Mouse (Mus musculus) G1E (cell line): ENCODE measurements around the gene Dpy19l3. TPM values are rescaled to one million over a fixed set of nuclear protein-coding genes. Genes with fewer than 3 reads are reported as not detected.

Experiments used
- ATAC-seq: 2 replicates; pipeline ENCODE4 v1.8.0; 2016; ENCODE audit warnings: mild to moderate bottlenecking; ENCODE audit not compliant: insufficient number of reproducible peaks, poor library complexity, low FRiP score, severe bottlenecking; ENCODE audit errors: extremely low read depth
- DNase-seq: peaks from one replicate; pipeline ENCODE4 v3.0.0; 2012; ENCODE audit warnings: low spot score
- H3K27me3 ChIP-seq: 2 replicates; pipeline ENCODE4 v1.6.1; 2012; ENCODE audit warnings: mild to moderate bottlenecking, low read length, inconsistent platforms; ENCODE audit not compliant: insufficient read depth
- H3K36me3 ChIP-seq: replicated peaks from 2 replicates; pipeline ENCODE3; 2012; ENCODE audit warnings: mild to moderate bottlenecking, inconsistent platforms
- H3K4me1 ChIP-seq: 2 replicates; pipeline ENCODE4 v1.6.1; 2012; ENCODE audit warnings: low read depth, low read length, inconsistent platforms, mixed read lengths; ENCODE audit not compliant: insufficient read depth
- H3K4me3 ChIP-seq: 2 replicates; pipeline ENCODE4 v1.5.1; 2012; ENCODE audit warnings: low read depth, mild to moderate bottlenecking, inconsistent platforms, low read length, moderate library complexity, mixed read lengths
- H3K9me3 ChIP-seq: replicated peaks from 2 replicates; pipeline ENCODE4 v1.6.1; 2012; ENCODE audit warnings: inconsistent platforms
- CTCF ChIP-seq: IDR thresholded peaks from 2 replicates; pipeline ENCODE4 v1.5.1; 2012; ENCODE audit warnings: low read depth, low read length, inconsistent platforms, mixed read lengths
- GATA1 ChIP-seq: IDR thresholded peaks from 2 replicates; pipeline ENCODE4 v1.6.1; 2012; ENCODE audit warnings: borderline replicate concordance, low read length, inconsistent platforms, mixed read lengths
- GATA2 ChIP-seq: IDR thresholded peaks from 2 replicates; pipeline ENCODE4 v1.6.1; 2012; ENCODE audit warnings: low read depth, low read length, inconsistent platforms, borderline replicate concordance
- POLR2AphosphoS5 ChIP-seq: IDR thresholded peaks from 2 replicates; pipeline ENCODE4 v1.6.1; 2012; ENCODE audit warnings: low read depth, low read length, inconsistent platforms; ENCODE audit not compliant: insufficient replicate concordance
- TAL1 ChIP-seq: conservative IDR thresholded peaks from 2 replicates; pipeline ENCODE4 v1.6.1; 2012; ENCODE audit warnings: low read depth, low read length, inconsistent platforms, mixed read lengths
- polyA plus RNA-seq: library from polyadenylated mRNA; stranded (reverse); fragments of >175 nt; gene quantifications from 2 replicates; pipeline ENCODE4 v1.2.3, GENCODE M21; 2012
- total RNA-seq, 2 experiments: library from RNA; stranded (forward) in 1 of 2; stranded (reverse) in 1 of 2; fragments of 200-1000 nt in 1 of 2; fragments of >200 nt in 1 of 2; fragmentation: Nextera tagmentation in 1 of 2; gene quantifications; 2 replicates each; pipeline ENCODE4 v1.2.3; 2014 to 2017

Dpy19l3 gene
- total and polyA plus RNA-seq, 3 experiments: 9.8 to 25.1 (median 21.2) TPM

DNA sequence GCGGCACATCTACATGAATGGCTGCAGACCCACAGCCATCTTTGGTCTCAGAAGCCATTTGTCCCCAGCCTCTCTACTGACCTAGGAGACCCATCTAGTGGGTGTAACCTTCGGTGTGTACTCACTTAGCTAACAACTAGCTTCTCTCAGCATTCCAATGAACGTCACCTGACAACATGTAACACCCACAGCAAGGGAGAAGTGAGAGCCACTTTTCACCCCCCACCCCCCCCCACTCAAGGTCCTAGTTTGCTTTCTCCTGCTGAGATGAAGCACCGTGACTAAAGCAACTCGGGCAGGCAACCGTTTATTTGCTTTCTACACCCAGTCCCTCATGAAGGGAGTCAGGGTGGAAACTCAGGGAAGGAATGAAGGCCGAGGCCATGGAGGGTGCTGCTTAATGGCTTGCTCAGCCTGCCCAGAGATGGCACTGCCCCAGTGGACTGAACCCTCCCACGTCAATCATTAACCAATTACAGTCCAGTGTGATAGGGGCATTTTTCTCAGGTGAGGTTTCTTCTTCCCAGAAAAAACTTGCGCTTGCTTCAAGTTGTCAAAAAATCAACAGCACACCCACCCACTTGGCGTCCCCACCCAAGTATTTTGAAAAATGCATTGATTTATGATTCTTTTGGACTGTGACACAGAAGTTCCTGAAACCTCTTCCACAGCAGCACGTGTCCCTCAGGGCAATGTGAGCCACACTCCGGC lies 7.4 kb downstream of the Dpy19l3 start:
- TF ChIP-seq CTCF (no peak), GATA1 (no peak), TAL1 (no peak)
- Histone ChIP-seq H3K9me3 (no peaks in the 10 kb centered on the region), H3K4me1 (peaks cover 3% of the 10 kb centered on the region; the same call in 1 of the 2 replicates), H3K36me3 (peaks cover 76% of the 10 kb centered on the region), H3K27me3 (no peaks in the 10 kb centered on the region), H3K4me3 (no peak overlapping the region)
- ATAC-seq (no peak), DNase-seq (no peak)

DNA sequence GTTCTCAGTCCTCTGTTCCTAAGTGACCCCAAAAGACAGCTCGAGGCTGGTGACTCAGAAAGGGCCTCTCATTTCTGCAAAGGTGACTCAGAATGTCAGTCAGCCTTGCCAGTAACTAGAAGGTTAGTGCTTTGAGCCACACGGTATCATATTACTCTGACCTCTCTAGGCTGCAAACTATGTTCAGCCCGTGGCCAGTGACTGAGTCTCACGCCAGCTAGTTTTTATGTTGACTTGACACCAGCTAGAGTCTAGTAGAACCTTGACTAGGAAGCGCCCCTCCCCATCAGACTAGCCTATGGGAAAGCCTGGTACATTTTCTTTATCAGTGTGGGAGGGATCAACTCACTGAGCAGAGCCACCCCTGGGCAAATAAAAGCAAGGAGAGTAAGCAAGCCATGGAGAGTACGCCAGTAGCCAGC lies 9.0 kb downstream of the Dpy19l3 start:
- peaks cover 69% of the 10 kb centered on the region for H3K36me3 ChIP-seq
- TF ChIP-seq CTCF: no peak
- TF ChIP-seq POLR2AphosphoS5: no peak
- no peak for TF ChIP-seq GATA1
- TF ChIP-seq GATA2: no peak
- no peak for TF ChIP-seq TAL1
- DNase-seq (no peak), ATAC-seq (no peak)
- H3K4me1 ChIP-seq: no peaks in the 10 kb centered on the region; the same call in 1 of the 2 replicates
- H3K27me3 ChIP-seq: no peaks in the 10 kb centered on the region
- H3K4me3 ChIP-seq: no peak overlapping the region
- H3K9me3 ChIP-seq: no peaks in the 10 kb centered on the region

DNA sequence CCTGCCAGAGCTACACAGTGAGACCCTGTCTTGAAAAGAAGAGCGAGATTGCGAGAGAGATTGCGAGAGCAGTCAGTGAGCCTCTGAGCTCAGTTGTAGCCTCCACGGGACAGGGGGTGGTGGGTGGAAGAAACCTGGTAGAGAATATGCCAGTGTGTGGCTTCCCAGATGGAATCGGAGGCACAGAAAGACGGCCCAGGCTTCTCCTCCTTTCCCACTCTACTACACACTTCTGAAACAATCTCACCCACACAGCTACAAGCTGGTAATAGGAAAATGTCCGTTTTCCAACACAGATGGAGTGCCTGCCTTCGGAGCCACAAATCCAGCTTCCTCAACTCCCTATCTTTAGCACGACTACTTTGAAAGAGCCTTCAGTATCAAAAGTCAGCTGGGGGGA lies 9.5 kb downstream of the Dpy19l3 start:
- TF ChIP-seq GATA1 (no peak), CTCF (no peak), TAL1 (no peak), POLR2AphosphoS5 (no peak), GATA2 (no peak)
- H3K27me3 ChIP-seq: no peaks in the 10 kb centered on the region
- H3K36me3 ChIP-seq: peaks cover 69% of the 10 kb centered on the region
- DNase-seq (no peak), ATAC-seq (no peak)
- H3K9me3 ChIP-seq: no peaks in the 10 kb centered on the region
- no peaks in the 10 kb centered on the region for H3K4me1 ChIP-seq
- H3K4me3 ChIP-seq: no peak overlapping the region

DNA sequence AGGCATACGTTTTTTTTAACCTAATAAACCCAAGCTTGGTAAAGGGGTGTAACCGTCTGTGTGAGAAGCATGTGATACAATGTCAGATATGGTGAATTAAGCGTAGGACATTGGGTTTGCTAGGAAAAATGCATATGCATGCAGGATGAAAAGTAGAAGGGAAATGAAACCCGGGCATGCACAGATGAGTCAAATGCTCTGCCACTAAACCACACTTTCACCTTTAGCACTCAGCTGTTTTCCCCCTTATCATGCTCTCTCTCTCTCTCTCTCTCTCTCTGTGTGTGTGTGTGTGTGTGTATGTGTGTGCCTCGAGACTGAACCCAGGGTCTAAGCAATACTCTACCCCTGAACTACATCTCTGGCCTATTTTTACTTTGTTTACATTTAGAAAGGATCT lies 11.9 kb downstream of the Dpy19l3 start:
- no peaks in the 10 kb centered on the region for H3K4me1 ChIP-seq
- no peak for ATAC-seq
- TF ChIP-seq GATA1: no peak
- no peak for TF ChIP-seq POLR2AphosphoS5
- TF ChIP-seq CTCF: no peak
- TF ChIP-seq TAL1: no peak
- TF ChIP-seq GATA2: no peak
- peaks cover 46% of the 10 kb centered on the region for H3K36me3 ChIP-seq
- no peak for DNase-seq
- H3K27me3 ChIP-seq: no peaks in the 10 kb centered on the region
- no peaks in the 10 kb centered on the region for H3K9me3 ChIP-seq
- no peak overlapping the region for H3K4me3 ChIP-seq

DNA sequence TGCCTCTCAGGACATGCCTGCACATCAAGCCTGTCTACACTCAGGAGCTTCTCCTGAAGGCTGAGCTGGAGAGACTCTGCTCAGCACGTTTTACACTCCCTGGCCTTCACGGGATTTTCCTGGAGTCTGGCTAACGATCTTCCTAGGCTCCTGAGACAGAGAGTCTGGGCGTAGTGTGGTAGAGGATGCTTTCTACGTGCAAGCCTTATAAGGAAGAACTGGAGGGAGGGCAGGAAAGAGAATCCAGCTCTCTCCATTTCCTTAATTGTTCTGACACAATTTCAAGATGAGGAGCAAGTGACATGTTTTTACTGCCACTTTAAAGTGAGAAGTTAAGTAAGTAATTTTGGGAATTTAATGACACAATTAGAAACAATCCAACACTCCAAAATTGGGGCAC lies 12.4 kb downstream of the Dpy19l3 start:
- H3K27me3 ChIP-seq: no peaks in the 10 kb centered on the region
- H3K36me3 ChIP-seq: peaks cover 42% of the 10 kb centered on the region
- no peak for DNase-seq
- ATAC-seq: no peak
- TF ChIP-seq POLR2AphosphoS5 (no peak), TAL1 (no peak), CTCF (no peak), GATA1 (no peak), GATA2 (no peak)
- no peaks in the 10 kb centered on the region for H3K4me1 ChIP-seq
- no peaks in the 10 kb centered on the region for H3K9me3 ChIP-seq
- H3K4me3 ChIP-seq: no peak overlapping the region

DNA sequence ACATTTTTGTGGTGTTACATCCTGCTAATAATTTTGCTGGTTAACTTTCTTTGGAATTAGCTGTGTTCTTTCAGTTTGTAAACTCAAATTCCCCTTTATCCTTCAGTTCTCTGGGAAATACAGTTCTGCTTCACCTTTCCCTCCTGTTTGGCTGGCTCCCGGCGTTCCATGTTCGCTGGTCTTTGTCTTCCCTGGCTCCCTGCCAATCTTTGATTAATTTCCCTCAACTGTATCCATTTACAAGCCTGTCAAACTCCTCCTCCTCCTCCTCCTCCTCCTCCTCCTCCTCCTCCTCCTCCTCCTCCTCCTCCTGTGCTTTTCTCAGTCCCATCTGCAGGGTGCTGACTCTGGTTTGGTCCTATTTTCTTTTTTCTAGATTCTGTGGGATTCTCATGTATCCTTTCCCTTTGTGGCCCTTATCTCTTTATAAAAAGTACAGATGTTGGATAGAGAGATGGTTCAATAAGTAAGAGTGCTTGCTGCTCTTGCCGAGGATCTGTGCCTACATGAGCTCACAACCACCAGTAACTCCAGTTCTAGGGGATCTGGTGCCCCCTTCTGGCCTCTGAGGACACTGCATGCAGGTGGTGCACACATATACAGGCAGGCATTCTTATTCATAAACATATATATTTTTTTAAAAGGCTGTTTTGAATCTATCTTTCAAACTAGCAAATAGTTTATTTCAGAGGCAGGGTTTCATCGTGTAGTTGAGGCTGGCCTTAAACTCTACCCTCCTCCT lies 13.6 kb downstream of the Dpy19l3 start:
- peaks cover 36% of the 10 kb centered on the region for H3K36me3 ChIP-seq

More for the DNA sequence above, 13.6 kb downstream of the Dpy19l3 start:
- ATAC-seq: no peak
- Histone ChIP-seq H3K4me1 (no peaks in the 10 kb centered on the region), H3K27me3 (no peaks in the 10 kb centered on the region), H3K4me3 (no peak overlapping the region), H3K9me3 (no peaks in the 10 kb centered on the region)
- DNase-seq: no peak
- TF ChIP-seq GATA2 (no peak), CTCF (peak; percentile 49; the same call in 1 of the 2 replicates), TAL1 (no peak), GATA1 (no peak)
